Mouse (Mus musculus): ENCODE results near the gene Gm48551. TPM values are rescaled to one million over a fixed set of nuclear protein-coding genes. Genes with fewer than 3 reads are reported as not detected.

Gene Gm48551
- polyA plus RNA-seq, 2 experiments, result 1.1 to 4.3 TPM

GRCm38 (mm10) chr10:81428507-81428870 lies 44.2 kb downstream of the Gm48551 start:
- Histone ChIP-seq H3K27ac (replicated peaks; ENCODE audit: low read depth, low read length) (no peak overlapping the region), H3K4me1 (ENCODE audit: control insufficient read depth, insufficient read depth, low read length) (peaks cover 41% of the 10 kb centered on the region), H3K9me3 (ENCODE audit: control insufficient read depth, low read length) (no peaks in the 10 kb centered on the region), H3K27me3 (ENCODE audit: control insufficient read depth, insufficient read depth, low read length) (0 out of 2 replicates have a peak, but pooled peaks cover 4% of the 10 kb centered on the region), H3K4me3 (replicated peaks; ENCODE audit: low read length) (no peak overlapping the region), H3K36me3 (ENCODE audit: control insufficient read depth, insufficient read depth, low read length) (no peaks in the 10 kb centered on the region), H3K9ac (ENCODE audit: low read depth, low read length, severe bottlenecking) (no peak overlapping the region), H3K4me2 (replicated peaks; ENCODE audit: low read depth, low read length, severe bottlenecking) (no peak overlapping the region)
- DNase-seq (ENCODE audit: low spot score), result no peak
- no peak for ATAC-seq (ENCODE audit: low FRiP score, low read depth)
- TF ChIP-seq POLR2A (IDR thresholded peaks at IDR 0.05; ENCODE audit: borderline replicate concordance, extremely low read depth, insufficient read depth, insufficient read length), result no peak
- 93% methylated on average over 7 of the region's 7 CpGs for WGBS

DNA sequence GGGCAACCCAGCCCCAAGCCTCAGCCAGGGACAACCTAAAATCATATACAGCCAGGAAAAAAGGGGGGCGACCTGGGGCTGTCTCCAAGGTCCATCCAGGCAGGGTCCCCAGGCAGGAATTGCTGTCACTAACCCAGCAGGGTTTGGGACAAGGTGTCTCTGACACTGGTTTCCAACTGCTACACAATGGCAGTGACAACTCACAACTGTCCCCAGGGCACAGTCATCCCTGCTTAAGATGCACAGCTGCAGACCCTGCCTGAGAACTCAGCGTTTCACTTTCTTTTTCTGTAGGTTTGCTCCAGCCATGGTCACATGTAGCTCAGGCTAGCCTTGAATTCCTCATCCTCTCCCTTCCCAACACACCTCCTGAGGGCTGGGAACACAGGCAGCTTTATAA lies 44.8 kb downstream of the Gm48551 start:
- ATAC-seq (ENCODE audit: low FRiP score, low read depth) (no peak), DNase-seq (ENCODE audit: low spot score) (no peak)
- no peak for TF ChIP-seq POLR2A (IDR thresholded peaks at IDR 0.05; ENCODE audit: borderline replicate concordance, extremely low read depth, insufficient read depth, insufficient read length)
- Histone ChIP-seq H3K9me3 (ENCODE audit: control insufficient read depth, low read length) (no peaks in the 10 kb centered on the region), H3K4me2 (replicated peaks; ENCODE audit: low read depth, low read length, severe bottlenecking) (peak overlapping the region; percentile 75), H3K27ac (replicated peaks; ENCODE audit: low read depth, low read length) (no peak overlapping the region), H3K9ac (ENCODE audit: low read depth, low read length, severe bottlenecking) (no peak overlapping the region), H3K36me3 (ENCODE audit: control insufficient read depth, insufficient read depth, low read length) (no peaks in the 10 kb centered on the region), H3K4me3 (replicated peaks; ENCODE audit: low read length) (peak overlapping the region; percentile 77), H3K27me3 (ENCODE audit: control insufficient read depth, insufficient read depth, low read length) (0 out of 2 replicates have a peak, but pooled peaks cover 4% of the 10 kb centered on the region), H3K4me1 (ENCODE audit: control insufficient read depth, insufficient read depth, low read length) (peaks cover 39% of the 10 kb centered on the region)
- WGBS, result 22% methylated on average over 2 of the region's 2 CpGs

DNA sequence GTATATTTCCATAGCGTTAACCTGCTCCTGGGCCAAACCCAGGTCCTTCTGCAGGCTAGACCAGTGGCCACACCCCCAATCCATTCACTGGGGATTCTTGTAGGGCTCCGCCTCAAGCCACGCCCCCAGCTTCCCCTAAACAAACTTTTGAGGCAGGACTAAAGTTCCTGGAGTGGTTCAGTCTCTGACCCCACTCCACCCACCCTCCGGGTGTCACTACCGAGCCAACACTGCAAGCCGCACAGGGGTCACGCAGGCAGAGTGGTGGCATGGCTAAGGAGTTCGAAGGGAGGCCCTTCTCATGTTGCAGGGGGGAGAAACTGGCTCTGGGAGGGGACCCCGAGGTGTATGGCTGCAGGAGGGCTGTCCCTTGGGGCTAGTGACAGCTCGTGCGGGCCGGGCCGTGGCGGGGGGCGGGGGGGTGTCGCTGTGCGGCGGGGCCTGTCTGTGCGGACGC lies 45.4 kb downstream of the Gm48551 start:
- Histone ChIP-seq H3K27ac (replicated peaks; ENCODE audit: low read depth, low read length) (peak overlapping the region; percentile 85), H3K36me3 (ENCODE audit: control insufficient read depth, insufficient read depth, low read length) (no peaks in the 10 kb centered on the region), H3K4me1 (ENCODE audit: control insufficient read depth, insufficient read depth, low read length) (peaks cover 34% of the 10 kb centered on the region), H3K9me3 (ENCODE audit: control insufficient read depth, low read length) (no peaks in the 10 kb centered on the region), H3K27me3 (ENCODE audit: control insufficient read depth, insufficient read depth, low read length) (0 out of 2 replicates have a peak, but pooled peaks cover 4% of the 10 kb centered on the region), H3K4me3 (replicated peaks; ENCODE audit: low read length) (peak overlapping the region; percentile 77), H3K4me2 (replicated peaks; ENCODE audit: low read depth, low read length, severe bottlenecking) (peak overlapping the region; percentile 75), H3K9ac (ENCODE audit: low read depth, low read length, severe bottlenecking) (peak overlapping the region; percentile 81)
- ATAC-seq (ENCODE audit: low FRiP score, low read depth), result no peak
- no peak for TF ChIP-seq POLR2A (IDR thresholded peaks at IDR 0.05; ENCODE audit: borderline replicate concordance, extremely low read depth, insufficient read depth, insufficient read length)
- DNase-seq (ENCODE audit: low spot score), result peak; percentile 91
- WGBS, result under 1% methylated on average over 18 of the region's 20 CpGs

DNA sequence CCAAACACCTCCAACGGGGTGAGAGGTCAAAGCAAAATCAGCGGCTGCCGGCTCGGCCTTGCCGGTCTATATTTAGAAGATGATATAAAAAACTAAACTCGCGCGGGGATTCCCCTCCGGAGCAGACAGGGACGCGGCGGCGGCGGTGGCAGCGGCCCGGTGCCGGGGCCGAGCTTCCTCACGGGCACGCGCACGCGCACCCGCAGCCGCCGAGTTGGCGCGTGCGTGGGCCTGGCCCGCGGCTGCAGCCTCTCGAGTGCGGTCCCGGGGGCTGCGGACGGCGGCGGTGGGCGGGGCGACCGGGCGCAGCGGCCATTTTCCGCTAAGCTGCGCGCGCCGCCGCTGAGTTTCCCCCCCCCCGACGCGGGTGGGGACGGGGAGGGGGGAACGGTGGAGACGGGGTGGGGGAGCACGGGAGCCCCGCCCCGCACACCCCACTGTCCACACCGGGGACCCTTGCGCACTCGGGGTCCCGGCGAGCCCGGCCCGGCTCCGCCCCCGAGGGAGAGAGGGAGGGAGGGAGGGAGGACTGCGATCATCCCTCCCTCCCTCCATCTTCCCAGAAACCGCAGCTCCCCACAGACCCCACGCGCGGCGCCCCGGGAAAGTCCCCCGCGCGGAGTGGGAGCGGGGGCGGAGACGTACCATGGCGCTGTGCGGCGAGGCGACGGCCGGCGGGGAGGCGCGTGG lies 46.0 kb downstream of the Gm48551 start:
- peak; percentile 42 for ATAC-seq (ENCODE audit: low FRiP score, low read depth)
- Histone ChIP-seq H3K36me3 (ENCODE audit: control insufficient read depth, insufficient read depth, low read length) (no peaks in the 10 kb centered on the region), H3K4me1 (ENCODE audit: control insufficient read depth, insufficient read depth, low read length) (peaks cover 27% of the 10 kb centered on the region), H3K27me3 (ENCODE audit: control insufficient read depth, insufficient read depth, low read length) (0 out of 2 replicates have a peak, but pooled peaks cover 4% of the 10 kb centered on the region), H3K4me2 (replicated peaks; ENCODE audit: low read depth, low read length, severe bottlenecking) (peak overlapping the region; percentile 75), H3K9me3 (ENCODE audit: control insufficient read depth, low read length) (no peaks in the 10 kb centered on the region), H3K27ac (replicated peaks; ENCODE audit: low read depth, low read length) (peak overlapping the region; percentile 85), H3K9ac (ENCODE audit: low read depth, low read length, severe bottlenecking) (peak overlapping the region; percentile 81), H3K4me3 (replicated peaks; ENCODE audit: low read length) (peak overlapping the region; percentile 77)
- TF ChIP-seq POLR2A (IDR thresholded peaks at IDR 0.05; ENCODE audit: borderline replicate concordance, extremely low read depth, insufficient read depth, insufficient read length), result no peak
- peak; percentile 57 for DNase-seq (ENCODE audit: low spot score)
- under 1% methylated on average over 28 of the region's 89 CpGs for WGBS

DNA sequence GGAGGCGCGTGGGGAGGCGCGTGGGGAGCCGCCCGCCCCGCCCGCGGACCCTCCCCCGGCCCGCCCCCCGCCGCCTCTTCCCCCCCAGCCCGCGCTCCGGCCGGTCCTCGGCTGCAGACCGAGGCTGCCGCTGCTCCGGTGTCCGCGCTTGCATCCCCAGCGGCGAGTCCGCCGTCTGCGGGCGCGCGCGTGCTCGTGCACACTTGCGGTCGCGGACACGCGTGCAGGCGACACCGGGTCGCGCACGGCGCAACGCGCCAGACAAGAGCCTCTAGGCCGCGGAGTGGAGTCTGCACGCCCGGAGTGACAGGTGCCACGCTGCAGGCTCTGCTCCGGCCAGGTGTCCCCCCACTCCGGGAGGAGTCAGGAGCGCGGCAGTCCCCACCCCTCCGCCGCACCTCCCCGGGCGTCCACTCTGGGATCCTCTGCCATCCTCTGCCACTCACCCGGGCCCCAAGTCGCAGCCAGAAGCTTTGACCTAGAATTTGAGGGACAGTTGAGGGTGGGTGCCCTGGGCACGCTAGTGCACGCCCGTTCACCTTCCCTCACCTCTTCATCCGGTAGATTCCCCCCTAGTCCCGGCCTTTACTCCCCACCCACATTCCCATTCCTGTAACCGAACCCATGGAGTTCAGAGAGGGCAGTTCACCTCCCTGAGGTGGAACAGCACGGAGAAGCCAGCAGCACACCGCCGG lies 46.7 kb downstream of the Gm48551 start:
- DNase-seq (ENCODE audit: low spot score), result no peak
- H3K4me3 ChIP-seq (replicated peaks; ENCODE audit: low read length), result peak overlapping the region; percentile 77

More for the DNA sequence above, 46.7 kb downstream of the Gm48551 start:
- Histone ChIP-seq H3K36me3 (ENCODE audit: control insufficient read depth, insufficient read depth, low read length) (no peaks in the 10 kb centered on the region), H3K4me1 (ENCODE audit: control insufficient read depth, insufficient read depth, low read length) (peaks cover 21% of the 10 kb centered on the region), H3K27ac (replicated peaks; ENCODE audit: low read depth, low read length) (peak overlapping the region; percentile 85), H3K9ac (ENCODE audit: low read depth, low read length, severe bottlenecking) (peak overlapping the region; percentile 81), H3K9me3 (ENCODE audit: control insufficient read depth, low read length) (no peaks in the 10 kb centered on the region), H3K4me2 (replicated peaks; ENCODE audit: low read depth, low read length, severe bottlenecking) (peak overlapping the region; percentile 75), H3K27me3 (ENCODE audit: control insufficient read depth, insufficient read depth, low read length) (0 out of 2 replicates have a peak, but pooled peaks cover 4% of the 10 kb centered on the region)
- no peak for TF ChIP-seq POLR2A (IDR thresholded peaks at IDR 0.05; ENCODE audit: borderline replicate concordance, extremely low read depth, insufficient read depth, insufficient read length)
- WGBS, result 2% methylated on average over 21 of the region's 70 CpGs
- peak; percentile 23 for ATAC-seq (ENCODE audit: low FRiP score, low read depth)

All from limb, embryonic 14.5 days (tissue).